Mouse (Mus musculus): ENCODE measurements around the gene Clec10a. TPM values are rescaled to one million over a fixed set of nuclear protein-coding genes. Genes with fewer than 3 reads are reported as not detected.
"Not testable (repeated sequence)": the region's sequence is repeated elsewhere in the genome, so short reads cannot be mapped to it uniquely, and the experiment has no call there.

The Clec10a gene
- not detected in 2 replicates for polyA plus RNA-seq (2014; fragmentation: Nextera tagmentation; extraction: Ambion mirVana)

DNA sequence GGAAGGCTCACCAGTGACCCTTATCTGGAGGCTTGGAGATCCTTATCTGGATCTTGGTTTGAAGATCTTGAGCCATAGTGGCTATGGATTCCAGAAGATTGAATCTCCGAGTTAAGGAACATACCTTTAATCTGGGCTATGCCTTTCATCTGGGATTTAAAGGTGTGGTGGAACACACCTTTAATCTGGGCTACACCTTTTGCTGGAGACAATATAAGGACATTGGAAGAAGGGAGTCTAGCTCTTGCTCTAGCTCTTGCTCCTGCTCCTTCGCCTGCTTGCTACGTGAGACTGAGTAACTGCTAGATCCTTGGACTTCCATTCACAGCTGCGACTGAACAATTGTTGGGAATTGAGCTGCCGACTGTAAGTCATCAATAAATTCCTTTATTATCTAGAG is at the start of gene Clec10a:
TSS of gene Clec10a (plus strand) at position 301 of the 400 bp plus-strand sequence.
- H3K27me3 ChIP-seq (ENCODE audit: control insufficient read depth, insufficient read depth, low read length); H3K4me1 ChIP-seq (ENCODE audit: control insufficient read depth, insufficient read depth, low read length); H3K4me2 ChIP-seq (ENCODE audit: low read depth, severe bottlenecking); H3K9me3 ChIP-seq (ENCODE audit: control insufficient read depth, low read length); DNase-seq (ENCODE audit: low spot score); H3K36me3 ChIP-seq (ENCODE audit: control insufficient read depth, insufficient read depth, low read length); ATAC-seq (ENCODE audit: insufficient number of reproducible peaks, low FRiP score, low TSS enrichment, low read depth); H3K4me3 ChIP-seq (ENCODE audit: low read depth, low read length); H3K27ac ChIP-seq (replicated peaks; ENCODE audit: low read depth, low read length); H3K9ac ChIP-seq (ENCODE audit: low read length): not testable (repeated sequence)
- WGBS: no CpG with 5 or more reads among the region's 5 CpGs

DNA sequence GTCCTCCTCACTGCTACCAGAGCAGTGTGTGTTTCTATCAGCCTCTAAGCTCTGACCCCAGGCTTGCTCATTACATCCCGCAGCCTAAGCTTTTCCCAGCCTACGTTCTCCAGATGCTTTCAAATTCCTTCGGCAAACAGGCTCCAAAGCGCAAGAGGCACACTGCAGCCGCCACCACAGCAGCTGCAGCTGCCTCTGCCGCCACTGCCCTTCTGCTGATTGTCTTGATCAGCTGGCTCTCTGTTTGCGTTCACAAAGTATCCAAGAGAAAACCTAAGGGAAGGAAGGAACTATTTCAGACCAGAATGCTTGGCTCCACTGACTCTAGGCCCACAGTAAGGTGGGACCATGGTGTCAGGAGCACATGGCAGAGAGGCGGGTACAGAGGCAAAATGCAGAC is 48.9 kb upstream of the Clec10a start:
- ATAC-seq (ENCODE audit: insufficient number of reproducible peaks, low FRiP score, low TSS enrichment, low read depth): no peak
- Histone ChIP-seq H3K36me3 (ENCODE audit: control insufficient read depth, insufficient read depth, low read length) (no peaks in the 10 kb centered on the region), H3K9ac (ENCODE audit: low read length) (no peak overlapping the region), H3K27ac (replicated peaks; ENCODE audit: low read depth, low read length) (no peak overlapping the region), H3K27me3 (ENCODE audit: control insufficient read depth, insufficient read depth, low read length) (no peaks in the 10 kb centered on the region), H3K9me3 (ENCODE audit: control insufficient read depth, low read length) (no peaks in the 10 kb centered on the region), H3K4me3 (ENCODE audit: low read depth, low read length) (no peak overlapping the region), H3K4me1 (ENCODE audit: control insufficient read depth, insufficient read depth, low read length) (no peaks in the 10 kb centered on the region), H3K4me2 (ENCODE audit: low read depth, severe bottlenecking) (no peak overlapping the region)
- no peak for DNase-seq (ENCODE audit: low spot score)
- 62% methylated on average over 8 of the region's 8 CpGs for WGBS

- Histone ChIP-seq H3K27ac (replicated peaks; ENCODE audit: low read depth, low read length) (no peak overlapping the region), H3K4me2 (ENCODE audit: low read depth, severe bottlenecking) (no peak overlapping the region), H3K27me3 (ENCODE audit: control insufficient read depth, insufficient read depth, low read length) (no peaks in the 10 kb centered on the region), H3K4me1 (ENCODE audit: control insufficient read depth, insufficient read depth, low read length) (no peaks in the 10 kb centered on the region), H3K9ac (ENCODE audit: low read length) (no peak overlapping the region), H3K36me3 (ENCODE audit: control insufficient read depth, insufficient read depth, low read length) (no peaks in the 10 kb centered on the region), H3K9me3 (ENCODE audit: control insufficient read depth, low read length) (no peaks in the 10 kb centered on the region), H3K4me3 (ENCODE audit: low read depth, low read length) (no peak overlapping the region)
- DNase-seq (ENCODE audit: low spot score) (peak; percentile 56), ATAC-seq (ENCODE audit: insufficient number of reproducible peaks, low FRiP score, low TSS enrichment, low read depth) (no peak)
- WGBS: 72% methylated on average over 3 of the region's 3 CpGs
Measured at GRCm38 (mm10) chr11:70110146-70110545, 45.9 kb upstream of the Clec10a start.

DNA sequence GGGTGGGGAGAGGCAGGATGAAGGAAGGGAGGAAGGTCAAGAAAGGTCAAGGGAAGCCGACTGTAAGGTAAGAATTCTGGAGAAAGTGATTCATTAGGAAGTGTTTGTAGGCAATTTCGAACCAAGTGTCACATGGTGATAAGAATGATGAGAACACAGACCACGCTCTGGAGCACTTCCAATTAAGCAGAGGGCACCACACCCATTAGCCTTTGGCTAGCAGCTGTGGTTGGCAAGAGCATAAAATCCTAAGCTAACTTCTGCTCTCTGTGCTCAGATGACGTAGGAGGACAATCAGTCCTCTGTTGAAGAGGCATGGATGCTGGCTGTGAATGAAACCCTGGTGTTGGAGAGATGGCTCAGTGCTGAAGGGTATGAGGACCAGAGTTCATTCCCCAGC is 41.4 kb upstream of the Clec10a start:
- no peak for DNase-seq (ENCODE audit: low spot score)
- Histone ChIP-seq H3K4me3 (ENCODE audit: low read depth, low read length) (no peak overlapping the region), H3K9ac (ENCODE audit: low read length) (no peak overlapping the region), H3K4me1 (ENCODE audit: control insufficient read depth, insufficient read depth, low read length) (no peaks in the 10 kb centered on the region), H3K4me2 (ENCODE audit: low read depth, severe bottlenecking) (no peak overlapping the region), H3K9me3 (ENCODE audit: control insufficient read depth, low read length) (no peaks in the 10 kb centered on the region; the same call in 1 of the 2 replicates), H3K27ac (replicated peaks; ENCODE audit: low read depth, low read length) (no peak overlapping the region), H3K27me3 (ENCODE audit: control insufficient read depth, insufficient read depth, low read length) (no peaks in the 10 kb centered on the region), H3K36me3 (ENCODE audit: control insufficient read depth, insufficient read depth, low read length) (no peaks in the 10 kb centered on the region)
- no peak for ATAC-seq (ENCODE audit: insufficient number of reproducible peaks, low FRiP score, low TSS enrichment, low read depth)
- 56% methylated on average over 4 of the region's 4 CpGs for WGBS

DNA sequence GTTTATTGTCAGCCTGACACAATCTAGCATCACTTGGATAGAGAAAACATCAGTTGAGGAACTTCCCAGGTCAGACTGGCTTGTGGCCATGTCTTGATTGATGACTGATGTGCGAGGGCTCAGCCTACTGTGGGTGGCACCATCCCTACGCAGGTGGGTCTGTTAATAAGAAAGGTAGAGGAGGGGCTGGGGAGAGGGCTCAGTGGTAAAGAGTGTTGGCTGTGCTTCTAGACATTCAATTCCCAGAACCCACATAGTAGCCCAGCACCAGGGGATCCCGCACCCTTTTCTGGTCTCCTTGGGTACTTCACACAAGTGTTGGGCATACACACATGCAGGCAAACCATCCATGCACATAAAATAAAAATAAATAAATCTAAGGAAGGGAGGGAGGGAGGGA is 40.1 kb upstream of the Clec10a start:
- no peak overlapping the region for H3K9ac ChIP-seq (ENCODE audit: low read length)
- peaks cover 2% of the 10 kb centered on the region; the same call in 1 of the 2 replicates for H3K9me3 ChIP-seq (ENCODE audit: control insufficient read depth, low read length)
- DNase-seq (ENCODE audit: low spot score): no peak
- H3K36me3 ChIP-seq (ENCODE audit: control insufficient read depth, insufficient read depth, low read length): no peaks in the 10 kb centered on the region
- no peaks in the 10 kb centered on the region for H3K4me1 ChIP-seq (ENCODE audit: control insufficient read depth, insufficient read depth, low read length)
- no peak overlapping the region for H3K4me2 ChIP-seq (ENCODE audit: low read depth, severe bottlenecking)
- no peak overlapping the region for H3K4me3 ChIP-seq (ENCODE audit: low read depth, low read length)
- no peaks in the 10 kb centered on the region for H3K27me3 ChIP-seq (ENCODE audit: control insufficient read depth, insufficient read depth, low read length)
- WGBS: 98% methylated on average over 3 of the region's 3 CpGs
- no peak for ATAC-seq (ENCODE audit: insufficient number of reproducible peaks, low FRiP score, low TSS enrichment, low read depth)
- H3K27ac ChIP-seq (replicated peaks; ENCODE audit: low read depth, low read length): no peak overlapping the region

DNA sequence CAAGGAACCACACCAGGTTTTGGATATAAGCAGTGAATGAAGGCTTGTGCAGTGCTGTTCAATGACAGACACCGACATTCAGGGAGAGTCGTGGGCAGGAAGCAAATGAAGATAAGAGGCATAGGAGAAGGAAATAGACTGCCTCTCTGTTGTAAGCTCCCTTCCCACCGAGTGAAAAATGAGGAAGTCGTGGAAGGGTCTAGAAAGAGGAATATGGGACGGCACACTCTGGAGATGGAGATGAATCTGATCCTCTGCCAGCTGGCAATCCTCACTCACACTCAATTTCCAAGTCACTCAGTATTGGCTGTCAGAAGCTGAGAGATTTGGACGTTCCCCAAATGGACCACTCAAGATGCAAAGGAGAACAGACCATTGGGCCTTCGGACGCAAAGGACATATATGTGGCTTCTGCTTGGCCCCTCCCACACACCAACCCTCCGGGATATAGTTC is 26.0 kb upstream of the Clec10a start, which contains the start of gene Mgl2:
TSS of gene Mgl2 (plus strand) at position 404 of the 454 bp plus-strand sequence.
- Histone ChIP-seq H3K27ac (replicated peaks; ENCODE audit: low read depth, low read length) (no peak within 1 kb of the TSS), H3K36me3 (ENCODE audit: control insufficient read depth, insufficient read depth, low read length) (no peaks in the 10 kb centered on the region), H3K27me3 (ENCODE audit: control insufficient read depth, insufficient read depth, low read length) (no peaks in the 10 kb centered on the region), H3K4me1 (ENCODE audit: control insufficient read depth, insufficient read depth, low read length) (no peaks in the 10 kb centered on the region), H3K4me3 (ENCODE audit: low read depth, low read length) (no peak within 1 kb of the TSS), H3K9ac (ENCODE audit: low read length) (no peak within 1 kb of the TSS), H3K9me3 (ENCODE audit: control insufficient read depth, low read length) (no peaks in the 10 kb centered on the region), H3K4me2 (ENCODE audit: low read depth, severe bottlenecking) (no peak within 1 kb of the TSS)
- DNase-seq (ENCODE audit: low spot score): no peak
- 80% methylated on average over 9 of the region's 9 CpGs for WGBS
- no peak for ATAC-seq (ENCODE audit: insufficient number of reproducible peaks, low FRiP score, low TSS enrichment, low read depth)

DNA sequence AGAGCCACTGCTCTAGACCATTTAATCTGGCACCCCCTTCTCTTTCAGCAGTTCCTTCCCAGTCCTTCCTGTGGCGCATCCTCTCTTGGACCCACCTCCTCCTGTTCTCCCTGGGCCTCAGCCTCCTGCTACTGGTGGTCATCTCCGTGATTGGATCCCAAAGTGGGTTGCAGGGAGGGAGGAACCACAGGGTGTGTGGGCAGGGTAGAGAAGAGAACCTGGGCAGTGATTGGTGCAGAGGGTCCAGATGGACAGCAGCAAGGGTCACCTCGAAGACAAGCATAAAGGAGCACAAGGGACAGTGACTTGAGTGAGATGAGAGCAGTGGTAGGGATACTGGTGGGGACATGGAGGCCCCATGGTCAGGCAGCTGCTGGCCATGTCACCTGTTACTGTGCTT is 21.0 kb upstream of the Clec10a start:
- H3K4me3 ChIP-seq (ENCODE audit: low read depth, low read length); H3K36me3 ChIP-seq (ENCODE audit: control insufficient read depth, insufficient read depth, low read length); DNase-seq (ENCODE audit: low spot score); H3K4me2 ChIP-seq (ENCODE audit: low read depth, severe bottlenecking); H3K9ac ChIP-seq (ENCODE audit: low read length); H3K9me3 ChIP-seq (ENCODE audit: control insufficient read depth, low read length); H3K4me1 ChIP-seq (ENCODE audit: control insufficient read depth, insufficient read depth, low read length); ATAC-seq (ENCODE audit: insufficient number of reproducible peaks, low FRiP score, low TSS enrichment, low read depth); H3K27me3 ChIP-seq (ENCODE audit: control insufficient read depth, insufficient read depth, low read length); H3K27ac ChIP-seq (replicated peaks; ENCODE audit: low read depth, low read length): not testable (repeated sequence)
- WGBS: 63% methylated on average over 3 of the region's 3 CpGs

GRCm38 (mm10) chr11:70135925-70136324 is 20.1 kb upstream of the Clec10a start:
- H3K4me1 ChIP-seq (ENCODE audit: control insufficient read depth, insufficient read depth, low read length); H3K4me3 ChIP-seq (ENCODE audit: low read depth, low read length); H3K36me3 ChIP-seq (ENCODE audit: control insufficient read depth, insufficient read depth, low read length); H3K9me3 ChIP-seq (ENCODE audit: control insufficient read depth, low read length); H3K27ac ChIP-seq (replicated peaks; ENCODE audit: low read depth, low read length); H3K27me3 ChIP-seq (ENCODE audit: control insufficient read depth, insufficient read depth, low read length); ATAC-seq (ENCODE audit: insufficient number of reproducible peaks, low FRiP score, low TSS enrichment, low read depth); H3K9ac ChIP-seq (ENCODE audit: low read length); H3K4me2 ChIP-seq (ENCODE audit: low read depth, severe bottlenecking); DNase-seq (ENCODE audit: low spot score): not testable (repeated sequence)
- WGBS: 92% methylated on average over 8 of the region's 8 CpGs

DNA sequence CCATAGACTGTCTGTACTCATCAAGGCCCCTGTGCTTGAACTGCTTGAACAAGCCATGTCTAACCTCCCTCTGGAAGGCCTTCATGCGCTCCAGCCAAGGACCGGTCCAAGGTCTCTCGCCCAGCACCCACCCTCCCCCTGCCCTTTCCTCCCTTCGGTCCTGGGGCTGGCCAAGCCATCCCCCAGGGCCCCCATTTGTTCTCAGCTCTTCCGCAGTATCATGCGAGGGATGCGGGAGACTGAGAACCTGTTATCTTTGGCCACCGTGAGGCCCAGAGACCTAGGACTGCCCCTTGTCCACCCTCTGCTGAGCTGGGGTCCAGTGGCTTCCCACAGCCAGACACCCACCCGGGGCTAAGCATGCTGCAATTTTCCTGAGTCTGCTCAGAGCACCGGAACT is 16.8 kb upstream of the Clec10a start:
- Histone ChIP-seq H3K4me1 (ENCODE audit: control insufficient read depth, insufficient read depth, low read length) (no peaks in the 10 kb centered on the region), H3K9me3 (ENCODE audit: control insufficient read depth, low read length) (no peaks in the 10 kb centered on the region), H3K27ac (replicated peaks; ENCODE audit: low read depth, low read length) (no peak overlapping the region), H3K9ac (ENCODE audit: low read length) (no peak overlapping the region), H3K27me3 (ENCODE audit: control insufficient read depth, insufficient read depth, low read length) (no peaks in the 10 kb centered on the region), H3K4me3 (ENCODE audit: low read depth, low read length) (no peak overlapping the region), H3K36me3 (ENCODE audit: control insufficient read depth, insufficient read depth, low read length) (no peaks in the 10 kb centered on the region), H3K4me2 (ENCODE audit: low read depth, severe bottlenecking) (no peak overlapping the region)
- ATAC-seq (ENCODE audit: insufficient number of reproducible peaks, low FRiP score, low TSS enrichment, low read depth) (no peak), DNase-seq (ENCODE audit: low spot score) (no peak)
- 81% methylated on average over 10 of the region's 10 CpGs for WGBS

All from limb, embryonic 11.5 days (tissue).